Mouse (Mus musculus): ENCODE data around the gene Carmil1. TPM values are rescaled to one million over a fixed set of nuclear protein-coding genes. Genes with fewer than 3 reads are reported as not detected.

The Carmil1 gene
- total and polyA plus RNA-seq, 3 experiments = 1.2 to 6.9 (median 4.4) TPM

- WGBS = 7% methylated on average over 2 of the region's 2 CpGs
- H3K36me3 ChIP-seq (ENCODE audit: control insufficient read depth, insufficient read depth, low read length) = no peaks in the 10 kb centered on the region; the same call in 1 of the 2 replicates
- peaks cover 3% of the 10 kb centered on the region for H3K4me1 ChIP-seq (ENCODE audit: control insufficient read depth, insufficient read depth, low read length)
- H3K79me2 ChIP-seq (replicated peaks; ENCODE audit: control insufficient read depth, insufficient read depth, low read length) = no peaks in the 10 kb centered on the region
- no peak overlapping the region for H3K9ac ChIP-seq (ENCODE audit: low read depth, low read length)
- no peaks in the 10 kb centered on the region for H3K27me3 ChIP-seq (ENCODE audit: control insufficient read depth, insufficient read depth, low read length)
- peak; percentile 45 to 66 for DNase-seq
- peak overlapping the region; percentile 65 for H3K27ac ChIP-seq
- no peak overlapping the region; the same call in 1 of the 2 replicates for H3K4me3 ChIP-seq
- TF ChIP-seq EP300 (IDR thresholded peaks at IDR 0.05; ENCODE audit: insufficient read depth, low read depth, low read length) (0 out of 2 replicates have a peak, but pooled peaks have one; percentile 47), CTCF (IDR thresholded peaks at IDR 0.05) (peak; percentile 88), POLR2A (IDR thresholded peaks at IDR 0.05; ENCODE audit: insufficient read depth, low read depth, low read length) (no peak)
- intact Hi-C loops (cut with DNase I) = loop anchor here (10.0 kb wide), 1 partner anchor 139 kb away; no protein-coding TSS in a partner anchor
Measured at GRCm38 (mm10) chr13:24253989-24254388, 26.6 kb downstream of the Carmil1 start.

GRCm38 (mm10) chr13:24253551-24253950 lies 27.0 kb downstream of the Carmil1 start:
- Histone ChIP-seq H3K79me2 (replicated peaks; ENCODE audit: control insufficient read depth, insufficient read depth, low read length) (no peaks in the 10 kb centered on the region), H3K36me3 (ENCODE audit: control insufficient read depth, insufficient read depth, low read length) (no peaks in the 10 kb centered on the region; the same call in 1 of the 2 replicates), H3K9ac (ENCODE audit: low read depth, low read length) (no peak overlapping the region), H3K4me3 (peak overlapping the region; percentile 21), H3K4me1 (ENCODE audit: control insufficient read depth, insufficient read depth, low read length) (peaks cover 3% of the 10 kb centered on the region), H3K27me3 (ENCODE audit: control insufficient read depth, insufficient read depth, low read length) (no peaks in the 10 kb centered on the region), H3K27ac (peak overlapping the region; percentile 65)
- 33% methylated on average over 3 of the region's 3 CpGs for WGBS
- TF ChIP-seq POLR2A (IDR thresholded peaks at IDR 0.05; ENCODE audit: insufficient read depth, low read depth, low read length) (no peak), CTCF (IDR thresholded peaks at IDR 0.05) (no peak), EP300 (IDR thresholded peaks at IDR 0.05; ENCODE audit: insufficient read depth, low read depth, low read length) (no peak)
- no peak for DNase-seq
- intact Hi-C loops (cut with DNase I) = loop anchor here (10.0 kb wide), 1 partner anchor 139 kb away; no protein-coding TSS in a partner anchor

GRCm38 (mm10) chr13:24251236-24251635 lies 29.4 kb downstream of the Carmil1 start:
- TF ChIP-seq POLR2A (IDR thresholded peaks at IDR 0.05; ENCODE audit: insufficient read depth, low read depth, low read length) = no peak
- TF ChIP-seq CTCF (IDR thresholded peaks at IDR 0.05) = no peak
- TF ChIP-seq EP300 (IDR thresholded peaks at IDR 0.05; ENCODE audit: insufficient read depth, low read depth, low read length) = no peak
- peaks cover 3% of the 10 kb centered on the region for H3K4me1 ChIP-seq (ENCODE audit: control insufficient read depth, insufficient read depth, low read length)
- DNase-seq = no peak
- H3K27ac ChIP-seq = no peak overlapping the region
- H3K9ac ChIP-seq (ENCODE audit: low read depth, low read length) = no peak overlapping the region
- 93% methylated on average over 7 of the region's 7 CpGs for WGBS
- no peaks in the 10 kb centered on the region; the same call in 1 of the 2 replicates for H3K36me3 ChIP-seq (ENCODE audit: control insufficient read depth, insufficient read depth, low read length)
- H3K79me2 ChIP-seq (replicated peaks; ENCODE audit: control insufficient read depth, insufficient read depth, low read length) = no peaks in the 10 kb centered on the region
- H3K27me3 ChIP-seq (ENCODE audit: control insufficient read depth, insufficient read depth, low read length) = no peaks in the 10 kb centered on the region
- intact Hi-C loops (cut with DNase I) = loop anchor here (10.0 kb wide), 1 partner anchor 136 kb away; no protein-coding TSS in a partner anchor
- H3K4me3 ChIP-seq = no peak overlapping the region

- Histone ChIP-seq H3K9ac (ENCODE audit: low read depth, low read length) (no peak overlapping the region), H3K4me3 (no peak overlapping the region), H3K4me1 (ENCODE audit: control insufficient read depth, insufficient read depth, low read length) (peaks cover 2% of the 10 kb centered on the region), H3K27me3 (ENCODE audit: control insufficient read depth, insufficient read depth, low read length) (no peaks in the 10 kb centered on the region), H3K79me2 (replicated peaks; ENCODE audit: control insufficient read depth, insufficient read depth, low read length) (no peaks in the 10 kb centered on the region), H3K27ac (peak overlapping the region; percentile 28; the same call in 1 of the 2 replicates), H3K36me3 (ENCODE audit: control insufficient read depth, insufficient read depth, low read length) (no peaks in the 10 kb centered on the region)
- TF ChIP-seq POLR2A (IDR thresholded peaks at IDR 0.05; ENCODE audit: insufficient read depth, low read depth, low read length) = no peak
- TF ChIP-seq CTCF (IDR thresholded peaks at IDR 0.05) = no peak
- TF ChIP-seq EP300 (IDR thresholded peaks at IDR 0.05; ENCODE audit: insufficient read depth, low read depth, low read length) = no peak
- 56% methylated on average over 5 of the region's 5 CpGs for WGBS
- intact Hi-C loops (cut with DNase I) = no loop called here
- no peak for DNase-seq
Measured at GRCm38 (mm10) chr13:24247928-24248327, 32.7 kb downstream of the Carmil1 start.

- no peak overlapping the region for H3K4me3 ChIP-seq
- DNase-seq = no peak
- H3K27me3 ChIP-seq (ENCODE audit: control insufficient read depth, insufficient read depth, low read length) = no peaks in the 10 kb centered on the region
- H3K9ac ChIP-seq (ENCODE audit: low read depth, low read length) = no peak overlapping the region
- intact Hi-C loops (cut with DNase I) = no loop called here
- no peaks in the 10 kb centered on the region for H3K36me3 ChIP-seq (ENCODE audit: control insufficient read depth, insufficient read depth, low read length)
- H3K4me1 ChIP-seq (ENCODE audit: control insufficient read depth, insufficient read depth, low read length) = peaks cover 2% of the 10 kb centered on the region
- peak overlapping the region; percentile 28; the same call in 1 of the 2 replicates for H3K27ac ChIP-seq
- WGBS = 54% methylated on average over 3 of the region's 3 CpGs
- no peaks in the 10 kb centered on the region for H3K79me2 ChIP-seq (replicated peaks; ENCODE audit: control insufficient read depth, insufficient read depth, low read length)
- TF ChIP-seq EP300 (IDR thresholded peaks at IDR 0.05; ENCODE audit: insufficient read depth, low read depth, low read length) (no peak), CTCF (IDR thresholded peaks at IDR 0.05) (no peak), POLR2A (IDR thresholded peaks at IDR 0.05; ENCODE audit: insufficient read depth, low read depth, low read length) (no peak)
Measured at GRCm38 (mm10) chr13:24247441-24247840, 33.2 kb downstream of the Carmil1 start.

GRCm38 (mm10) chr13:24246266-24246665 lies 34.3 kb downstream of the Carmil1 start:
- intact Hi-C loops (cut with DNase I) = no loop called here
- no peak for DNase-seq
- WGBS = 73% methylated on average over 6 of the region's 6 CpGs
- H3K27me3 ChIP-seq (ENCODE audit: control insufficient read depth, insufficient read depth, low read length) = no peaks in the 10 kb centered on the region
- no peak overlapping the region for H3K27ac ChIP-seq
- H3K9ac ChIP-seq (ENCODE audit: low read depth, low read length) = no peak overlapping the region
- H3K4me1 ChIP-seq (ENCODE audit: control insufficient read depth, insufficient read depth, low read length) = peaks cover 2% of the 10 kb centered on the region
- H3K4me3 ChIP-seq = no peak overlapping the region
- no peaks in the 10 kb centered on the region for H3K79me2 ChIP-seq (replicated peaks; ENCODE audit: control insufficient read depth, insufficient read depth, low read length)
- no peaks in the 10 kb centered on the region for H3K36me3 ChIP-seq (ENCODE audit: control insufficient read depth, insufficient read depth, low read length)
- TF ChIP-seq POLR2A (IDR thresholded peaks at IDR 0.05; ENCODE audit: insufficient read depth, low read depth, low read length) = no peak
- no peak for TF ChIP-seq EP300 (IDR thresholded peaks at IDR 0.05; ENCODE audit: insufficient read depth, low read depth, low read length)
- no peak for TF ChIP-seq CTCF (IDR thresholded peaks at IDR 0.05)
